Mouse (Mus musculus): ENCODE measurements around the gene Was.
"Not testable (repeated sequence)": the region's sequence is repeated elsewhere in the genome, so short reads cannot be mapped to it uniquely, and the experiment has no call there.

The Was gene

DNA sequence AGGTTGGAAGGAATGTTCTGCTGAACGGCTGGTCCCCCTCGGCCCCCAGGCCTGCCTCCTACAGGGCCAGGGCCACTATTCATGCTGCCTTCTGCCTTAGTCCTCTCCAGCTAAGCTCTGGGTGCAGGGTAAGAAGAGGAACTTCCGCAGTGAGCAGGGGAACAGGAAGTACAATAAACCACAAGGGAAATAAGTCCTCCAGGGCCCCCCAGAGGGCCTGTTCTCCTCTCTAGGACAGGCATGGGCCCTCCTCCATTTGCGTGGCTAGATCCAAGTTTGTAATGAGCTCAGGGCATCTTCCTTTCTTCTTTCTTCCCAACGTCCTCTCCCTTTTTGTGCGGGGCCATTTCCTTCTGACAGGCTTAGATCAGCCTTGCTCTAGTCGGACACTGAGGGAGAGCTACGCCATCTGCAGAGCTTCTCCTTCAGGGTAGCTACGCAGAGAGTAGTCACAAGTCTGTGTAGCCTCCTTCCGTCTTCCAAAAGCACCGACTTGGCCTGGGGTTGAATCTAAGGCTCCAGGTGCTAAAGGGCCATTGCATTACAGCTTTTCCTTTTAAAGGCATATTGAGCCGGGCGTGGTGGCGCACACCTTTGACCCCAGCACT, at the start of gene Was:
Was (minus strand) TSS at position 153 of the 608 bp plus-strand sequence.
- no peak for DNase-seq

- DNase-seq: no peak
Measured at GRCm38 (mm10) chrX:8139480-8139879, 49.2 kb upstream of the Was start.

- no peak for DNase-seq
Measured at GRCm38 (mm10) chrX:8135886-8136285, 45.6 kb upstream of the Was start.

DNA sequence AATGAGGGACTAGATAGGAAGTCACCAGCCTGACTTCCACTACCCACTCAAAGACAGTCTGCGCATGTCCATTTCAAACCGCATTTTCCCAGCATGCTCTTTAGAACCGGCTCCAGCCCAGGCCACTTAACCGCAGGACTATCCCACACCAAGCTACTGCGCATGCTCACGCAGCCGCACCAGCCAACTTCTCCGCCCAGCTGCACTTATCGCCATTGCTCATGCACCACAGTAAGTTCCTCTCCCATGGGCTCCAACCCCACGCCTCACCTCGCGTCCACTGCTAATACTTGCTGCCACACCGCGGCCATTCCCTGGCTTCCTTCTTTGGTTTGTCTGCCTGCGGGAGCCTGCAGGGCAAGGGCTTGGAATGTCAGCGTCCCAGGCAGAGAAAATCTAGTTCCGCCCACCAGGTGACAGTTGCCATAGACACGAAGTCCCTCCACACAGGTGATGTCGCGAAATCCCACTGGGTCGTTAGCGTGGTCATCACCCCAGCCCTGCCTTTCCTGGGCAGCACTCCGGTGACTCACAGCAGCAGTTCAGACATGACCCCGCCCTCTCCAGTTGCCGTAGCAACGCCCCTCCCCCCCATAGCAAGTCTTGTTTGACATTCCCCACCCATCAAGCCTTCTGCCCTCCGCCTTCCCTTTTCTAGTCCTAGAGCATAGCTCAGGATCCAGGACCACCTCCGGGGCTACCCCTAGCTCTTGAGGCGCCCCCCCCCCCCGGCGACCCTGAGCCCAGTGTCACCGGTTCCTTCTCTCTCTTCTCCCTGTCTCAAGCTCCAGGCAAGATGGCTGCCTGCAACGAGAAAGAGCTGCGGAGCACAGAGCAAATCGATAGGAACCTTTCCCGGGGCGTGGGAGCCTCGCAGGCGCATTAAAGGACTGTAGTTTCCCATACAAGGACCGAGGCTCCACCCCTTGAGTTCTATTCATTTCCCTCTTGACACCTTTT, 42.0 kb upstream of the Was start, which contains the start of gene Wdr13:
Wdr13 (minus strand) TSS at position 876 of the 960 bp plus-strand sequence.
- DNase-seq: peak; percentile 79

DNA sequence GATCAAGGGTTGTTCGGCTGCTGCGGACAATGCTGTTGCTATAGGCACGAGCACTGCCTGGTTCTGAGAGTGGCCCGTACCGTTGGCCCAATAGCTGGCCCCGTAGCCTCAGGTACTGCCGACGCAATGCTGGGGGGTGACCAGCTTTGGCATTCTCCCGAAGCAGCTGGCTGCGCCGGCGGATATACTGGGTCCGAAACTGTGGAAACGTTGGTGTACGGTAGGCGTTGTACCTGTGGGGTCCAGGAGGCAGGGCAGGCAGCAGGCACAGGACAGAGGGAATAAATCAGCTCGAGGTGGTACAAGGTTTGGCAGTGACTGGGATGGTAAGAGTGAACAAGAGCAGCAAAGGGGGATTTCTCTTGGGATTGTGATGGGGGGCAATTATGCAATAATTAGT, 41.1 kb upstream of the Was start:
- DNase-seq: no peak

GRCm38 (mm10) chrX:8125235-8125634, 34.9 kb upstream of the Was start:
- no peak for DNase-seq

DNA sequence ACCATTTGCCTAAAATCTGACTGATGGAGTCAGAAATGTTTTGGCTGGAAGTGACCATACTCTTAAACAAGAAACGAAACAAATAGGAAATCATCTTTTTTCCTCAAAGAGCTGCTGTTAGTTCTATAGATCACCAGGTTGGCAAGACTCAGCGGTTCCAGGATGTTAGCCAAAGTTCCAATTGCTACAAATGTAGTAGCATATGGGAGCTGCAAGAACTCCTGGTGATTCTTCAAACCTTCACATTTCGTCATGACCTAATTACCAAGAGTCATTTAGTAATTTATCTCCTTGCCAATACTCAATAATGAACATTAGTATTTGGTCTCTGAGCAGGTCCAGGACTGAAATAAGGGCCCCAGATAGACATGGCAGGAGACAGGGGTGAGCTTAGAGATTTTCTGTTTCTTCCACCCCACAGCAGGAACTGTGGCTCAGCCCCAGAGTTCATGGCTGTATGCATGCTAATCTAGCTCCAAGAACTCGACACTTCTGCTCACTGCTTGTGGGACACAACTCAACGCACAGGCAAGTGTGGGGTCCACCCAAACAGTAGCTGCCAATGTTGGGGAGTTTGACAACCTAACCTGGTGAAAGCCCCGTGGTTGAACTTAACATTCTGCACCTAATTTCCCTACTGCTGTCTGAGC, 33.6 kb upstream of the Was start:
- DNase-seq: no peak

DNA sequence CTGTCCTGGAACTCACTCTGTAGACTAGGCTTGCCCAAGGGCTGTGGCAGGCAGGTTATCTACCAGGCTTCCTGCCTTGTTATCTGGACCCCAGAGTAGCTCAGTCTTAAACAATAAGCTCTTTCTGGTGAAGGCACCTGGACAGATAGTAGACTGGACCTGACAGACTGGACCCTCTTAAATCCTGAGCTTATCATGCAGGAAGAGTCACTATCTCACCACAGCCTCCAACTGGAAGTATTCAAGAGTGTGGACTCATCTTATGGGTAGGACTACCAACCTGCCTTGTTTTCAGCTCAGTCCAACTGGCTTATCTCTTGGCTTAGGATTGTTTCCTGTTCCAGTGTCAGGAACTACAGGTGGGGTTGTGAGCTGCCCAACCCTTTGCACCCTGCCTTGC, 27.0 kb upstream of the Was start:
- no peak for DNase-seq

DNA sequence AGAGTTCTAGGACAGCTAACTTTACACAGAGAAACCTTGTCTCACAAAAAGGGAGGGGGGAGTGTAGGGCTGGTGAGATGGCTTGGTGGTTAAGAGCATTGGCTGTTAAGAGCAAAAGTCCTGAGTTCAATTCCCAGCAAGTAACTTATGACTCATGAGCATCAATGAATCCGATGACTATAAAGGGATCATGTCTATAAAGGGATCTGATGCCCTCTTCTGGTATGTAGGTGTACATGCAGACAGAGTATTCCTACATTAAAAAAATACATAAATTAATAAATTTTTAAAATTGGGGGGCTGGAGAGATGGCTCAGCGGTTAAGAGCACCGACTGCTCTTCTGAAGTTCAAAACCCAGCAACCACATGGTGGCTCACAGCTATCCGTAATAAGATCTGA, 25.0 kb upstream of the Was start:
- no peak for DNase-seq

DNA sequence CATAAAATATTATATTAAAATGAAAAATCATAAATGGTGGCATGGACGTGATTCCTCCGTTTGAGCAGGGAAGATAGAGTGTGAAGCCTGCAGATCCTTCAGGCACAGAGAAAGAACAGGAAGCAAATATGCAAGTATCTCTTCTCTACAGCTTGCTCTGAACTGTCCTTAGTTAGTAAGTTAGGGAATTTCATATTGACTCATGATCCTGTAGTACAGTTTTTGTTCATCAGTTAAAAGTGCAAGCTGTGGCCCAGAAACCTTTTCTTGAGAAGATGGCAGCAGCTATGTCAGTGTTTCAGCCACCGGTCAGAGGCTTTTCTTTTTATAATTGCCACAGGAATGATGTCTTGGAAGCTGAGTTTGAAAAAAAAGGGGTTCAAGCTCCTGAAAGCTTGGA, 14.7 kb upstream of the Was start:
- DNase-seq: no peak

DNA sequence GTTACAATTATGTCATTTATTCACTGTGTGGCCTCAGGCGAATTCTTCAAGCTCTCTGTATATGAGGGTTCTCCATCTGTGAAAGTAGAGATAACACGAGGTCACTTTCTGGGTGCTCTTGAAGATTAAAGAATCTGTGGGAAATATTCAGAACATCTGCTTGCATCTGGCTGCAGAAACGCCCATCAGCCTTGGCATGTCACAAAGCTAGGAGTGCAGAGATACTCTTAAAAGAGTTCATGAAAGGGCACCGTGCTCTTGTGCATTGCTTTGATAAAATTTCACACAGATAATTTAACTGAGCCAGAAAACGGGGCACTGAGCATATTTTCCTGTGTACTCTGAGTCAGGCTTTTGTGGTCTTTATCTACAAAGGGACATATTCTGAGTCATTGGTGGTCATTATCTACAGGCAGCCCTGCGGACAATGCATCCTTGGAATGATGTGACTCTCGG, 11.9 kb upstream of the Was start:
- DNase-seq: no peak

- DNase-seq: peak; percentile 72
Measured at GRCm38 (mm10) chrX:8101017-8101416, 10.7 kb upstream of the Was start.

DNA sequence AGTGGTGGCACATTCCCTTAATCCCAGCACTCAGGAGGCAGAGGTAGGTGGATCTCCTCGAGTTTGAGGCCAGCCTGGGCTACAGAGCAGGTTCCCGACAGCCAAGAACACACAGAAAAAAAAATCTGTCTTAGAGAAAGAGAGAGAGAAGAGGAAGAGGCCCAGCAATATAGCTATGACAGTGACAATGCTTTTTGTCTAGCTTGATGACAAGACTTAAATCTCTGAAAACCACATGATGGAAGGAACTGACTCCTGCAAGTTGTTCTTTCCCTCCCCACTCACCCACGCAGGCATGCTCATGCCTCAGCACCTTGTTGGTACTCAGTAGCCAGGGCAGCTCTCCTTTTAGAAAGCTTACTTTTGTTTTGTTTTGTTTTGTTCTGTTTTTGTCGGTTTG, 9.1 kb upstream of the Was start:
- no peak for DNase-seq

DNA sequence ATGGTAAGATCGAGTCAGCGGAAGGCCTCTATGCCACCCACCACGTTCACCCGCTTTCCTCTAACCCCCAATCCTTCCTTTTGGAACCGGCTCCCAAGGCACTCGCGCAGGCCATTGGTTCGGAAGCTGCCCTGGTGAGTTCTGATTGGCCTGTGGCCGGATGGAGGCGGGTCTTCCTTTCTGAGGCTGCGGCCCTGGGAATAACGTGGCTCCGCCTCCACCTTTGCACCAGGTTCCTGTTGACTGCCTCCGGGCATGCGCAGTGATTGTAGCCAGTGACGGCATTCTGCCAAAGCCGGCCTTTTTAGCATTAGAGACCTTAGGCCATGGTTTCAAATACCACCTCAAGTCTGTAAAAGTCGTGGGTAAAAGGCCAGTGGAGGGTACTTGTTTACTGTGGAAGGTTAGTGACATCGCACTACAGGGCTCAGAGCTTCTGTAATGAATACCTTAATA, 6.5 kb upstream of the Was start:
- DNase-seq: peak; percentile 91

GRCm38 (mm10) chrX:8096068-8096786, 5.9 kb upstream of the Was start:
- DNase-seq: peak; percentile 62

- no peak for DNase-seq
Measured at GRCm38 (mm10) chrX:8095546-8095945, 5.2 kb upstream of the Was start.

DNA sequence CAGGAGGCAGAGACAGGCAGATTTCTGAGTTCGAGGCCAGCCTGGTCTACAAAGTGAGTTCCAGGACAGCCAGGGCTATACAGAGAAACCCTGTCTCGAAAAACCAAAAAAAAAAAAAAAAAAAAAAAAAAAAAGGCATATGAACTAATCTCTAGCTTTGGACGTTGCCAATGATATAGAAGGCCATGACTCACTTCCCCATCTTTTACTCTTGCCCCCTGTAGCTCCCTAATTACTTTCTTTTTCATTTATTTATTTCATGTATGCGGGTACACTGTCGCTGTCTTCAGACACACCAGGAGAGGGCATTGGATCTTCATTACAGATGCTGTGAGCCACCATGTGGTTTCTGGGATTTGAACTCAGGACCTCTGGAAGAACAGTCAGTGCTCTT, 653 bp upstream of the Was start:
- not testable (repeated sequence) for DNase-seq

- no peak for DNase-seq
Measured at GRCm38 (mm10) chrX:8089746-8090145, 552 bp downstream of the Was start.

DNA sequence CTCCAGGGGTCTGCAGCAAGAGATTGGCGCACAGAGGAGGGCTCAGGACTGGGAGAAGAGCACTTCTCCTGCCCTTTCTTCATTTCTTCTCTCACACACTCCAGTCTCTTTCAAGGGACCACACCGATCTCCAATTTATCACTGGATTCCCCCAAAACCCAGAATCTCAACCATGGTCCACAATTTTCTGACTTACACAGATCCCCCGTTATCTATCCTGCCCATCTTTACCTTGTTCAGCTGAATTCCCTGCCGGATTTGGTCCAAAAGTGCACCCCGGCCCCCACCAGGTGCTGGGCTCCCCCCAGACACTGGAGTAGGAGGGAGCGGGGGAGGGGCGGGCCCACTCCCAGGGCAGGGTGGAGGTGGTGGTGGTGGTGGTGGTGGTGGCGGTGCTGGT, 4.7 kb downstream of the Was start:
- DNase-seq: no peak

GRCm38 (mm10) chrX:8084771-8085259, 5.5 kb downstream of the Was start:
- no peak for DNase-seq

GRCm38 (mm10) chrX:8075104-8075503, 15.2 kb downstream of the Was start:
- DNase-seq: no peak

DNA sequence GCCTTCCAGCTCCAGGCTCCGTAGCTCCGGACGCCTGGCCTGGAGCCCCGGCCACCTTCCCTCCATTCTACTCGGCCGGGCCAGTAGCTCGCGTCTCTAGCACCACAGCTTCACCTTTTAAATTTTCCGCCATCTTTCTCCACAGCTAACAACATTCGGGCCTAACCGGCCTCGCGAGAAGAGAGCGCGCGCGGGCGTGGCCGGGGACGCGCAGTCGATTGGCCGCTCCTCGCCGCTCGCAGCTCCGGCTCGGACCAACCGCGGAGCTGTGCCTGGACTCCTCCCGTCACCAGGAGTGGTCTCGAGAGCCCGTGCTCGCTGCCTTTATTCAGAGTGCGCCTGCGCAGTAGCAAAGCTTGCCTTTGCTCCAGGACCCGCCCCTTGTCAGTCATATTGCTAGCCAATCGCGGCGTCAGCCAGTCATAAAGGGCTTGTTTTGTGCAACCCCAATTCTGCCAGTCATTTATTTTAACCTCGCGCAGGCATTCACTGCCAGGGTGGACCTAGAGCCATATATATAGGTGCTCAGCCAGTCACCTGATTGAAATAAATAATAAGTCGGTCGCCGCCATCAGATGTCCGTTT, 15.8 kb downstream of the Was start, which contains the start of gene Suv39h1:
Suv39h1 (minus strand) TSS at position 331 of the 585 bp plus-strand sequence.
- DNase-seq: peak; percentile 81

Data from right cerebral cortex, postnatal 4 days (tissue).